14 mouse cellular contexts compared by ENCODE assay signal in genomic region chr16:77020190-77020589, GRCm38 (mm10). TPM values are rescaled to one million over a fixed set of nuclear protein-coding genes. Genes with fewer than 3 reads are reported as not detected.
DNase-seq lines count a peak whose midpoint lies in the region; ATAC-seq and TF ChIP-seq lines count a peak whose summit lies in the region.
"Had no signal": no experiment of that assay in that cellular context is flagged by ENCODE, and none has a peak within 500 bp of the region (broad histone marks: within the 10 kb centered on the region; RNA-seq: fewer than 3 reads in every experiment).

No protein-coding gene starts in this region.

- no peak for TF ChIP-seq CTCF in spleen, adult 2 months (IDR thresholded peaks at IDR 0.05; ENCODE audit: extremely low read depth, insufficient read depth, insufficient read length, insufficient replicate concordance)

- H3K4me3 ChIP-seq in embryonic facial prominence, embryonic 12.5 days, result no peak overlapping the region
- no peak overlapping the region for H3K4me3 ChIP-seq in embryonic facial prominence, embryonic 10.5 days
- no peak overlapping the region for H3K4me3 ChIP-seq in hindbrain, embryonic 16.5 days (ENCODE audit: low read length)
- no peak overlapping the region for H3K4me3 ChIP-seq in hindbrain, embryonic 14.5 days (replicated peaks; ENCODE audit: low read length)
- H3K4me3 ChIP-seq in spleen, adult 2 months (ENCODE audit: extremely low read depth, insufficient read depth, insufficient read length), result no peak overlapping the region
- H3K4me3 ChIP-seq: neural tube, embryonic 12.5 days had no signal

- H3K4me2 ChIP-seq in embryonic facial prominence, embryonic 12.5 days (replicated peaks), result no peak overlapping the region; the same call in 1 of the 2 replicates
- no peak overlapping the region for H3K4me2 ChIP-seq in hindbrain, embryonic 16.5 days (ENCODE audit: low read length)
- H3K4me2 ChIP-seq in hindbrain, embryonic 14.5 days (replicated peaks), result no peak overlapping the region
- H3K4me2 ChIP-seq: midbrain, embryonic 11.5 days; neural tube, embryonic 12.5 days had no signal

- WGBS in embryonic facial prominence, embryonic 12.5 days, result 43% methylated on average over 3 of the region's 3 CpGs
- 49% methylated on average over 3 of the region's 3 CpGs for WGBS in embryonic facial prominence, embryonic 10.5 days
- WGBS in hindbrain, embryonic 16.5 days, result 64% methylated on average over 3 of the region's 3 CpGs
- WGBS in hindbrain, embryonic 14.5 days, result 60% methylated on average over 3 of the region's 3 CpGs
- 78% methylated on average over 3 of the region's 3 CpGs for whole genome bisulfite sequencing in spleen, adult 2 months

- no peak for DNase-seq in embryonic facial prominence, embryonic 10.5 days (ENCODE audit: low spot score)
- DNase-seq in hindbrain, embryonic 14.5 days (ENCODE audit: low spot score), result no peak
- no peak for DNase-seq in spleen, adult 2 months (ENCODE audit: low read depth in 1 of 2, low spot score in 2 of 2)
- DNase-seq in spleen, postnatal 10 days (ENCODE audit: low spot score in 2 of 2), result no peak
- peak; percentile 26 for DNase-seq in naive thymus-derived CD4-positive, alpha-beta T cell, adult 2 months (ENCODE audit: low read depth)
- no peak for DNase-seq in thymus, adult 18-20 months
- DNase-seq: adrenal gland, adult 2 months; heart, postnatal 14 days; spleen, adult 18-20 months had no signal

- 0 out of 2 replicates have a peak, but pooled peaks have one; percentile 41 for ATAC-seq in embryonic facial prominence, embryonic 12.5 days (ENCODE audit: insufficient number of reproducible peaks, insufficient read depth, low FRiP score, low TSS enrichment)
- 0 out of 2 replicates have a peak, but pooled peaks have one; percentile 40 for ATAC-seq in hindbrain, embryonic 16.5 days
- ATAC-seq in hindbrain, embryonic 14.5 days (ENCODE audit: low FRiP score), result no peak
- ATAC-seq: intestine, embryonic 16.5 days had no signal

- H3K27me3 ChIP-seq in embryonic facial prominence, embryonic 12.5 days, result no peaks in the 10 kb centered on the region
- no peaks in the 10 kb centered on the region for H3K27me3 ChIP-seq in embryonic facial prominence, embryonic 10.5 days (replicated peaks; ENCODE audit: low read depth, poor library complexity, severe bottlenecking)
- H3K27me3 ChIP-seq in hindbrain, embryonic 16.5 days (replicated peaks; ENCODE audit: control insufficient read depth, insufficient read depth, low read length), result no peaks in the 10 kb centered on the region
- no peaks in the 10 kb centered on the region for H3K27me3 ChIP-seq in hindbrain, embryonic 14.5 days (ENCODE audit: control insufficient read depth, insufficient read depth, low read length)
- H3K27me3 ChIP-seq in spleen, adult 2 months (ENCODE audit: control insufficient read depth, insufficient read depth, low read length), result no peaks in the 10 kb centered on the region
- H3K27me3 ChIP-seq: neural tube, embryonic 12.5 days had no signal

- no peaks in the 10 kb centered on the region for H3K9me3 ChIP-seq in embryonic facial prominence, embryonic 12.5 days
- H3K9me3 ChIP-seq in embryonic facial prominence, embryonic 10.5 days, result peaks cover 6% of the 10 kb centered on the region; the same call in 1 of the 2 replicates
- H3K9me3 ChIP-seq in hindbrain, embryonic 16.5 days (ENCODE audit: control insufficient read depth, low read length), result peaks cover 5% of the 10 kb centered on the region; the same call in 1 of the 2 replicates
- H3K9me3 ChIP-seq in hindbrain, embryonic 14.5 days (ENCODE audit: control insufficient read depth, low read length), result no peaks in the 10 kb centered on the region

- H3K36me3 ChIP-seq in embryonic facial prominence, embryonic 12.5 days, result peaks cover 10% of the 10 kb centered on the region
- H3K36me3 ChIP-seq in embryonic facial prominence, embryonic 10.5 days (replicated peaks), result peaks cover 18% of the 10 kb centered on the region
- no peaks in the 10 kb centered on the region for H3K36me3 ChIP-seq in hindbrain, embryonic 16.5 days (ENCODE audit: control insufficient read depth, insufficient read depth, low read length)
- H3K36me3 ChIP-seq in hindbrain, embryonic 14.5 days (replicated peaks; ENCODE audit: control insufficient read depth, insufficient read depth), result no peaks in the 10 kb centered on the region
- H3K36me3 ChIP-seq in spleen, adult 2 months (ENCODE audit: control insufficient read depth, insufficient read depth, low read length), result no peaks in the 10 kb centered on the region

- no peak overlapping the region for H3K9ac ChIP-seq in embryonic facial prominence, embryonic 12.5 days
- H3K9ac ChIP-seq in hindbrain, embryonic 16.5 days (ENCODE audit: low read depth, low read length), result no peak overlapping the region
- H3K9ac ChIP-seq in hindbrain, embryonic 14.5 days, result no peak overlapping the region
- H3K9ac ChIP-seq: neural tube, embryonic 12.5 days had no signal

- TF ChIP-seq POLR2A in spleen, adult 2 months (IDR thresholded peaks at IDR 0.05; ENCODE audit: low read depth, low read length), result no peak

- peaks cover 20% of the 10 kb centered on the region for H3K4me1 ChIP-seq in embryonic facial prominence, embryonic 12.5 days
- peaks cover 37% of the 10 kb centered on the region for H3K4me1 ChIP-seq in embryonic facial prominence, embryonic 10.5 days
- H3K4me1 ChIP-seq in hindbrain, embryonic 16.5 days (ENCODE audit: control insufficient read depth, insufficient read depth, low read depth, low read length), result peaks cover 4% of the 10 kb centered on the region
- H3K4me1 ChIP-seq in hindbrain, embryonic 14.5 days (replicated peaks; ENCODE audit: control insufficient read depth, insufficient read depth, low read length), result peaks cover 15% of the 10 kb centered on the region
- peaks cover 8% of the 10 kb centered on the region for H3K4me1 ChIP-seq in spleen, adult 2 months (ENCODE audit: control insufficient read depth, insufficient read depth, insufficient read length)

- no peak overlapping the region for H3K27ac ChIP-seq in embryonic facial prominence, embryonic 12.5 days
- H3K27ac ChIP-seq in embryonic facial prominence, embryonic 10.5 days (replicated peaks), result no peak overlapping the region
- H3K27ac ChIP-seq in hindbrain, embryonic 16.5 days (ENCODE audit: low read depth, low read length), result no peak overlapping the region
- no peak overlapping the region for H3K27ac ChIP-seq in hindbrain, embryonic 14.5 days
- H3K27ac ChIP-seq in spleen, adult 2 months (ENCODE audit: insufficient read depth, low read length), result peak overlapping the region; percentile 1; the same call in 1 of the 2 replicates
- H3K27ac ChIP-seq: neural tube, embryonic 12.5 days had no signal

RNA-seq across cellular contexts. Expression of gene Usp25, which starts 6.7 kb away (rescaled TPM):
- polyA plus RNA-seq in embryonic facial prominence, embryonic 12.5 days (2016; fragmentation: Nextera tagmentation; extraction: Ambion mirVana), result 27.4 TPM in 2 replicates
- 20.4 and 21.7 TPM in 2 replicates for polyA plus RNA-seq in embryonic facial prominence, embryonic 10.5 days (2016; fragmentation: Nextera tagmentation; extraction: Ambion mirVana)
- 6.4 and 10.2 TPM in 2 replicates for polyA plus RNA-seq in hindbrain, embryonic 16.5 days (2015; fragmentation: Nextera tagmentation; extraction: Ambion mirVana)
- polyA plus RNA-seq in hindbrain, embryonic 14.5 days (2014; fragmentation: Nextera tagmentation; extraction: Ambion mirVana), result 14.3 and 16.1 TPM in 2 replicates
- 18.8 and 35.9 TPM in 2 replicates for polyA plus RNA-seq in spleen, adult 2 months (2012; rRNA removed)
